Mouse (Mus musculus): ENCODE results near the gene E2f4. TPM values are rescaled to one million over a fixed set of nuclear protein-coding genes. Genes with fewer than 3 reads are reported as not detected.
"Not testable (repeated sequence)": the region's sequence is repeated elsewhere in the genome, so short reads cannot be mapped to it uniquely, and the experiment has no call there.

The E2f4 gene
- total RNA-seq, 2 experiments from 2014 or later: 18.7 to 22.3 TPM

DNA sequence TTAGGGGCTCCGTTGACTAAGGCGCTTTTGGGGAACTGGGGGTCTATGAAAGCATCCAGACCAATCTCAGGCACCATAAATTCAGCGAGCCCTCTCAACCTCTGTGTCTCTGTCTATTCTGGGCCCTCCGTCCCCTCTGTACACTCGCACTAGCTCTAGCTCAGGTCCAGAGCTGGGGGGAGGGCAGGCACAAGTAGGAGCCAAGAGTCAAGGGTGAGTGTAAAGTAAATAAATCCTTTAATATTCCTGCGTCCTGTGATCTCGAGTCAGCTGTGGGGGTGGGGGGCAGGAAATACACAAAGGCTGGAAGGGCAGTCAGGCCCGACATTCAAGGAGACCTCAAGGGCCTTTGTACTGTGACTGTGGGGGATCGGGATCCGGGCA lies 28.4 kb upstream of the E2f4 start:
- no peak for DNase-seq

DNA sequence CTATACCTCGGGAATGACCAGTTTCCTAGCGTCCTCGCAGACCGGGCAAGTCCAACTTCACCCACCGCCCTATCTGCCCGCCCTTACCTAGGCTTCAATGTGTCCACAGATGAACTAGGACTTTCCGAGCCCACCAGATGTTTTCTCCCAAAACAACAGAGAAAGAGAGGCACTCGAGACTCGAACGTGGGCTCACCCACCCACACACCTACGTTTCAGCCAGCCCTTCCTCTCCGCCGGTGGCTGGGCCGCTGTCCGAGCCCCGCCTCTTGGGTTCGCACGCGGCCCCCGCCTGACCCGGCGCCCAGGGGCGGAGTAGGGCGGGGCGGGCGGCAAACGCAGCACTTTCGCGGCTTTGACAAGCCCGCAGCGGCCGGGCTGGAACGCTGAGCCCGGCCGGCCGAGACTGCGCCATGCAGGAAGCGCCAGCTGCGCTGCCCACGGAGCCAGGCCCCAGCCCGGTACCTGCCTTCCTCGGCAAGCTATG lies 28.0 kb upstream of the E2f4 start, which contains the start of gene Hsf4:
Hsf4 (plus strand) TSS at position 341 of the 487 bp plus-strand sequence.
- peak; percentile 61 for DNase-seq

DNA sequence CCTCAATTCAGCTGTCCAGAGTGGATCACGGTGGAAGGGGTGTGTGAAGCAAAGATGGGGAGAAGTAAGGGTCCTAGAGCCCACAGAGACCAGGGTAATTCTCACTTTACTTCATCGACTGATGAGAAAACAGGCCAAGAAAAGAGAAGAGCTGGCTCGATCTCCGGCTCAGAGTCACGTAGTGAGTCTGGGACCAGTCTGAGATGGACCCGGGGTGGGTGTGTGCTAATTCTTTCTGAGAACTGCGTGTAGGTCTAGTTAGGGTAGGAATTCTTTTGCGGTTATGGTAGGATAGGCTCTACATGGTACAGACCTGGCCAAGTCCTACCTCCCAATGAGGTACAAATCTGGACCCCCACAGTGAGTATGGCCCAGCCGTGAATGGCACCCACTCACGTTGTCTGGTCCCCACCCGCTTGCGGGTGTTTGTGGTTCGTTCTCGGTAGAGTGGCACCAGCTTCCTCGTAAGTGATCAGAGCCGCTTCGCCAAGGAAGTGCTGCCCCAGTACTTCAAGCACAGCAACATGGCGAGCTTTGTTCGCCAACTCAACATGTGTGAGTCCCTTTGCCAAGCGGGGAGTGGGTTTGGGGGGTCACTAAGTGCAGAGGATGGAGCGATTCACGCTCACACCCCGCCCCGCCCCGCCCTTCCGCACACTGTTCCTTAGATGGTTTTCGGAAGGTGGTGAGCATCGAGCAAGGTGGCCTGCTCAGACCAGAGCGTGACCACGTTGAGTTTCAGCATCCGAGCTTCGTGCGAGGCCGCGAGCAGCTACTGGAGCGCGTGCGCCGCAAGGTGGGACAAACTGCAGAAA lies 27.2 kb upstream of the E2f4 start:
- no peak for DNase-seq

DNA sequence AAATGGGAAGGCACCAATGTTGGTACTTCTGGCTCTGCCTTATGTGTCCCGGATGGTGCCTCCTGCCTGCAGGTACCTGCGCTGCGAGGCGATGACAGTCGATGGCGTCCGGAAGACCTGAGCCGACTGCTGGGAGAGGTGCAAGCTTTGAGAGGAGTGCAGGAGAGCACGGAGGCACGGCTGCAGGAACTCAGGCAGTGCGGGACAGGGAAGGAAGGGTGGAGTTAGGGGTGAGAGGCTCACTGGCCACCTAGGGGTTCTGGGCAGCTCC lies 26.6 kb upstream of the E2f4 start:
- no peak for DNase-seq

DNA sequence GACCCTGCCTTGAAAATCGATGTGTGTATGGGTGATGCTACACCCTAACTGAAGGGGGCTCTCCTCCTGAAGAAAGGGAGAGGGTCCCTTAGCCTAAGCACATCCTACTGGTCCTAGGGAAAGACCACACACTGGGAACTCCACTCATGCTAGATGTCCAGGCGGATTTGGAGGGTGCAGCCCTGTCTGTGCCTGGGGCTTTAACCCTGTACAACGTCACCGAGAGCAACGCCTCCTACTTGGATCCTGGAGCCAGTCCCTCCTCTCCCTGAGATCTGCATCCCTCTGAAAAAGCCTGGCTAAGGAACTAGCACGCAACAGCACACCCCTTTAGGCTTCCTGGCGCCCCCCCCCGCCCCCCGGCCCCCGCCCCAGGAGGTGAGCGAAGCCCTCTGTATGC lies 22.1 kb upstream of the E2f4 start:
- DNase-seq: no peak

DNA sequence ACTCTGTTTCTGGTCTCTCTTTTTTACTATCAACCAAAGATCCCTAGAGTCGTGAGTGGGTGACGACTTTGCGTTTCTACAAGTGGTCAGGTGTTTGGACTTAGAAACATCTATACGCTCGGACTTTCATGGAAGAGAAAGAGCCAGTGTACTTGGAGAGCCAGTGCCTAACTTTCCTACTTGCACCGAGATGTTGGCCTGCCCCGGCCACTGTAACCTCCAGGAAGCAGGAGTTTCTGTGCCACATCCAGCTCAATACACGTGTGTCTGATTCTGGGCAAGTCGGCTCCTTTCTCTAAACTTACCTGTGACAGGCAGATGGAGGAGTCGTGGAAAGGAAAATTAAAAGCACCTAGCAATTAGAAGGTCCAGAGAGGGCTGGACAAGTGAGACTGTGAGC lies 21.6 kb upstream of the E2f4 start, which contains the start of gene Nol3:
Nol3 (plus strand) TSS at position 301 of the 400 bp plus-strand sequence.
- no peak for DNase-seq

DNA sequence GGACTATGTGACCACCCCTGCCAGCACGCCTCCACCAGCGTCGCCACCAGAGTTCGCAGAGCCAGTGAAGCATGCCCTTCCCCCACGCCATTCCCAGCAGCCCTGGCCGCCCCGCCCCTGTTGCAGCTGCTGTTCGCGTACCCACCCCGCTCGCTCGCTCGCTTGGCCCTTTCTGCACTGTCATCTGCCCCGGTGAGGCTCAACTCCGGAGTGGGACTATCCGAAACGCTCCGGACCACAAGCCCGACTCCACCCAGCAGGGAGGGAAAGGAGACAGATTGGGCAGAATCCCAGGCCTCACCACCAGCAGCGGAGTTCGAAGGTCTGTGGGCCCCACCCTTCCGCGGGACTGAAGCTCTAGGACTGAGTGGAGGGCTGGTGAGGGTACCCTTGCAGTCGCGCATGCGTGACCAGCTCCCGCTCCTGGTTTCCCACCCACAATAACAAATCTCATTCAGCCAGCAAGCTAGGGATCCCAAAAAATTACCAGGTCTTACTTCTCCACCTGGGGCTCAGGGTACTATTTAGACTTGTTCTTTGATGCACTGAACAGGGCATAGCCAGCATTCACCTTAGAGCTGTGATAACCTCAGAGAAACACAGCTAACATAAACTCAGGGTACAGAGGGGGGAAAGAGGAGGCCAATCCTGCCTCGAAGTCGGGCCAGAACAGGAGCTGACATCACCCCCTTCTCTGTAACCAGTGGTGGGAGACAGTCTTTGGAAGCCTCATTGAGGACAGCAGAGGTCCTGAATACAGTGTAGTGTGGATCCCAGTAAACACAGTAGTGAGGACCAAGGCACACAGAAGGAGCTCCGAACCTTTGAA lies 21.0 kb upstream of the E2f4 start:
- DNase-seq: peak; percentile 70

DNA sequence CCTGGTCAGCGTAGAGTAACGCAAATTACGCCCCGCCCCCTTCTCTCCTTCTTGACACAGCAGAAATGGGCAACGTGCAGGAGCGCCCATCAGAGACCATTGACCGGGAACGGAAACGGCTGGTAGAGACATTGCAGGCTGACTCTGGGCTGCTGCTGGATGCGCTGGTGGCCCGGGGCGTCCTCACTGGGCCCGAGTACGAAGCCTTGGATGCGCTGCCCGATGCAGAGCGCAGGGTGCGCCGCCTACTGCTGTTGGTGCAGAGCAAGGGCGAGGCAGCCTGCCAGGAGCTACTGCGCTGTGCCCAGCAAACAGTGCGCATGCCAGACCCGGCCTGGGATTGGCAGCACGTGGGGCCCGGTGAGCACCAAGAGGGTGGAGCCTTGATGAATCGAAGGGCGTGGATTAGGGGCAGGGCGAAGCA lies 18.5 kb upstream of the E2f4 start:
- peak; percentile 91 for DNase-seq

DNA sequence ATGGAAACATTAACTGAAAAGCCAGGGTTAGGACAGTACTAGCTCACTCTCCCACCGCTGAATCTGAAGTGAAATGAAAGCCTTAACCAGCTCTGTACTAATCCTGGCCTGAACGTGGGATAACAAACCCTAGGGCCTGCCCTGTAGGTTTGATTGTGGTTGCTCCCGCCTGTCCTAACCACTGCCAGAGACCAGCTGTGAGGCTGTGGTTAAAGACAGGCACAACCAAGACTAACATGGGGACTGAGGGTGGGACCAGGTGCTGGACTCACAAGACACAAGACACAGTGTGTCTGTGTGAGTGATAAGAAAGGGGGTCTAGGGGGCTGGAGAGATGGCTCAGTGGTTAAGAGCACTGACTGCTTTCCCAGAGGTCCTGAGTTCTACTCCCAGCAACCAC lies 16.9 kb upstream of the E2f4 start:
- no peak for DNase-seq

DNA sequence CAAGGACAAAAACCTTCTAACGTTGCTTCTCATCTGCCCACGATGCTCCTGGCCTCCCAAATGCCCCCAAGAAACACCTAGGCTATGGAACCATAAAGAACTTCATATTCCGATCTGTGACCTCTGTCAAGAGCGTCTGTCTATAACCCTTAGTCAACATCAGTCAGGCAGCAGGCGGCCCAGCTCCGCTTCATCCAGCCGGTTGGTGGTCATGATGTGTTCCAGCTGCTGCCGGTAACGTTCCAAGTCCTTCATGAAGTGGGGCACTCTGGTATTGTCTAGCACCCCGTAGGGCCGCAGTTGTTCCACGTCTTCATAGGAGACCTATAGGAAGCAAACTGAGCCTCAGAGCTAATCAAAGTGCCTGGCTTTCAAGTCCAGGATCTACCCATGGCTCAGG lies 15.6 kb upstream of the E2f4 start:
- DNase-seq: no peak

DNA sequence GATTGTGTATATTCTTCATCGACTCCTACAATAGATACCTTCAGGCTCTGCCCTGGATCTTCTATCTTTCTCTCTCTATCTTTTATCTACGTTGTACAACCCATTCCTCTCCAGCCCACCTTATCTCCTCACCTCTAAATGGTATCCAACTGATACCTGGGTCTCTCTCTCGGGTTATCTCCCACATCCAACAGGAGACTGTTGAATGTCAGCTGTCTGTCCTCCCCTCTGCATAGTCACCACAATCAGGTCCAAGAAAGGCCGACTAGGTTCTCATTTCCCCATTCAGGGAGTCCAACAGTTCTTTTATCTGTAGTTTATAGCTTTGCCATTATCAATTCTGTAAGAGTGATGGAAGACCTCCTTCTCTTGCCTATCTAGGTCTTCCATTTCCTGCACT lies 15.2 kb upstream of the E2f4 start:
- no peak for DNase-seq

DNA sequence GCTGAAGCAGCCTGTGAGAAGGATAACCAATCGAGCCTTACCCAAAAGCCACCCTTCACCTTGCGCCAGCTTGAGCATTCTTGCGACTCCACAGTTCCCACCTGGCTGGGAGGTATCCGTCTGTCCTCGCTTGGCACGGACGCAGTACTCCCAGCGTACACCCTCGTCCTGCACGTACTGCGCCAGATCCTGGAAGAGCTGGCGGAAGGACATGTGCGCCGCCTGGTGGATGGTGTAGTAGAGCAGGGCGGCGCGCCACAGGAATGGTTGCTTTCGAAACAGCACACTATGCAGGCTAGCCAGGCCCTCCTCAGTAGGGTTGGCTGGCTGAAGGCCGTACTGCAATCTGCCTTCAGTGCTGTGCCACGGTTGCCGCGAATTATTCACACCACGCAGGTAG lies 14.4 kb upstream of the E2f4 start:
- DNase-seq: peak; percentile 64

DNA sequence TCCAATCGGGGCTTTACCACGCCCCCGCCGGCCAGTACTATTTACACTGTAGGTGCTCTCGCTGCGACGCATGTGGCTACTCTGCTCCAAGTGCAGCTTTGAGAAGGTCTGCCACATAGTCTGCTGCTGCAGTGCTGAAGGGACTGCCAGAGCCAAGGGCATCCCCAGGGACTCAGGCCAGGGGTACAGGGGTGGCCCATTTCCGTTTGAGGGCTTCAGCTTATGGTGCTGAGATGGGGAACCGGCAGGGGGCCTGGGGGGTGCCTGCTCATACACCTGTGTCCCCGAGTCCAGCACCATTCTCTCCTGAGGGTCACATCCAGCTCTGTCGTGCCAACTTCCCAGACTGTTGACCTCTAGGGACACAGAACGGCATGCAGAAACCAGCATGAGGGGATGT lies 11.9 kb upstream of the E2f4 start:
- no peak for DNase-seq

DNA sequence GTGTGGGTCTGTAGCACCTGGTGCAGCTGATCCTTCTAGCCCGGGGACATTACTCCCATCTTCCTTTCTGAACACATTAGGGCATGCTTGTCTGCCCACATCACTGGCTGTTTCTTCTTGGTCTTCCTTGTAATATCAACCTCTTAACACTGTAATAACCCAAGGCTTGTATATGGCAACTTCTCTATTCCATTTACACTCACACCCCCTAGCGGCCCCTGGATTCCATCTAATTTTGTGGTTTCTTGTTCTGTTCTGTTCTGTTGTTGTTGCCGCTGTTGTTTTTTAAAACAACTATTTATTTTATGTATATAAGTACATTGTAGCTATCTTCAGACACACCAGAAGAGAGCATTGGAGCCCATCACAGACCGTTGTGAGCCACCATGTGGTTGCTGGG lies 10.6 kb upstream of the E2f4 start:
- DNase-seq: no peak

DNA sequence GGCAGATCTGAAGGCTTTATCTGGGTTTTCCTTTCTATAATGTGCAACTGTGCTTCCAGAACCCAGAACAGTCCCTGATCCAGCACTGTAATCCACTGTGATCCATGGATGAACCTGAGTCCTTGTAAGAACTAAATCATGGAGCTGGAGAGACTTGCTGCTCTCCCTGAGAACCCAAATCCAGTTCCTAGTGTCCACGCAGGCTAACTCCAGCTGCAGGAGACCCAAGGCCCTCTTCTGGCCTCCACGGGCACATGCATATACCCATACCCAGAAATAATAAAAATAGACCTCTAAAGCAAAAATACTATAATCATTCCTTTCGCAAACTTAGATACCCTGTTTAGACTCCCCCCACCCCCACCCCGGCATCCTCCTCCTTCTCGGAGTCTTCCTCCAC lies 9.2 kb upstream of the E2f4 start:
- no peak for DNase-seq

DNA sequence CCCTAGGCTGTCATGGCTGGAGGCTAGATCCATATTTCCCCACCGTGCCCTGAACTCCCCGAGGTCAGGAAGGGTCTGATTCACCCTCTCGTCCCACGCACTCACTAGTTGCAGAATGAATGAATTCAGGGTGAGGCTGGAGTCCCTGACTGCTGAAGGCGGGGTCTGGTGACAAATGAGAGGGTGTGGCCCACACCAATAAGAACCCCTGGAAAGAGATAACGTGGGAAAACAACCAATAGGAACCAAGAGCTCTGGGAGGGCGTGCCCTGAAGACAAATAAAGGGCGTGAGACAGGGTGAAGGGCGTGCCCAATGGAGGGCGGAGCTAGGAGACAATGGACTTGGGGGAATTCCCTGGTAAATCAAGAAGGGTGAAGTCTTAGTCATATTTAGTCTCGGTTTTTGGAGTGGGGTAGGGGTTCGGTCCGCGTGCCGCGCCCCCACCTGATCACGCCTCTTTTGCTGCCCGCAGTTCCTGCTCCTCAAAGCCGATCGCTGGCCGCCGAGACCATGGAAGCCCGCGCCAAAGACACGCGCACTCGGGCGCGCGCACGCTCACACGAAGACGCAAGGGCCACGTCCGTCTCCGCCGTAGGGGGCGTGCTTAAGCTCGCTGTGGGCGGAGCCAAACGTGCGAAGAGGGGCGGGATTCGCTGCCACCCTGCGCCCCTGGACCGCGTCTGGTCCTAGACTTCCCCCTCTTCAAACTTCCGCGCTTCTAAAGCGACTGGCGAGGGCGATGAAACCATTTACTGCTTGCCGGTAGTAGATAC lies 8.3 kb upstream of the E2f4 start:
- DNase-seq: peak; percentile 93

DNA sequence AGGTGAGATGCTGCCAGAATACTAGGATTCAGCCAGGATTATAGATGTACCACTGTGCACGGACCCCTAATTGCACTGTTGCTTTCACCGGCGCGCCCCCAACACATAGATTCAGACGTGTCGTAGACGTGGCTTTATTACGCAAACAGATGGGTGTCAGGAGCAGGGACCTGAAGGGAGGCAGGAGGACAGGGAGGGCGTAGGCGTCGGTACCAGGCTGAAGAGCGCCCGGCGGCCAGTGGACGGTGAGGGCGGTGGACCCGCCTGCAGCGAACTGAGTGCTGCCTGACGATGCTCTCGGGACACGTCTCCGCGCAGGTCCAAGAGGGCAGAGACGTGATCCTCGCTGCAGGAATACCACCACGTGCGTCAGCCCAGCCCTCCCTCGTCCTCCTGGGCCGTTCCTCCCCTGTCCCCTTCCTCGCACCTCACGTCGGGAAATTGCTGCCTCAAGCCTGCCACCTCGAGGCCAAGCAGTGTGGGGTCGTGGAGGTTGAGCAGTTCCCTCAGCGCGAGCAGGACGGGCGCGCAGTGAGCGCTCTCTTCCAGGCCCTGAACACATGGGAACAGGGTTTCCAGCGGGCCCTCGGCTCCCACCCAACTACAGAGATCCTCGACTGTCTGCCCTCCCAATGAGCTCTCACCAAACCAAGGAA lies 7.5 kb upstream of the E2f4 start, which contains the start of gene 4931428F04Rik:
4931428F04Rik (minus strand) TSS at position 60 of the 656 bp plus-strand sequence.
- DNase-seq: peak; percentile 43

DNA sequence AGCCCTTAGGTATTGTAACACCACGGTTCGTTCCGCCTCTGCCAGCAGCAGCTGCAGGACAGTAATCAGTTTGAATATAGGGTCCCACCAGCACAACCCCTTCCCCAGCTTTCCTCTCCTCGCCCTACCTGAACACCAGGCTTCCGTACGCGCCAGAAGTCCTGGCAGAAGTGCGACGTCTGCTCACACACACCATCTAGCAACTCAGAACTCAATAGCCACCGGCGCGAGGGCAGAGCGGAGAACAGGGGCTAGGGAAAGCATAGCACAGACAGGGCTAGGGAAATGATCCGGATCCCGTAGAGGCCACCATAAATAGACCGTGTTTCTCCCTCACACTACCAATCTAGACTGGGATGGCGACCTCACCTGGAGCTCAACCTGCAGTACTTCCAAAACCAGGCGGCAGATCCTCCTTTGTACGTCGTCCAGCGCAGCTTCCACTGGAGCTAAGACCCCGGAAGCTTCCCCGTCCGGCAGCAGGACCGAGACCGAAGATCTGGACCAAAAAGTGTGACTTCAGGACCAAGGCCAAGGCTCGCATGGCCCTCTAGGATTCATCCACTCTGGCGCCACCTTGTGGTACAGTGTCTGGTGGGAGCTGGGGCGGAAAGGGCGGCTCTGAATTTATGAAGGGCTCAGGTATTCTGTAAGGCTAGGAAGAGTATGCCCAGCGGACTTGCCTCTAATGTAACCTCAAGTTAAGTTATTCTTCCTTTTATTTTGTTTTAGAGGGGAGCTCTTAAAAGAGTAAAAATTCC lies 6.7 kb upstream of the E2f4 start:
- peak; percentile 99 for DNase-seq

DNA sequence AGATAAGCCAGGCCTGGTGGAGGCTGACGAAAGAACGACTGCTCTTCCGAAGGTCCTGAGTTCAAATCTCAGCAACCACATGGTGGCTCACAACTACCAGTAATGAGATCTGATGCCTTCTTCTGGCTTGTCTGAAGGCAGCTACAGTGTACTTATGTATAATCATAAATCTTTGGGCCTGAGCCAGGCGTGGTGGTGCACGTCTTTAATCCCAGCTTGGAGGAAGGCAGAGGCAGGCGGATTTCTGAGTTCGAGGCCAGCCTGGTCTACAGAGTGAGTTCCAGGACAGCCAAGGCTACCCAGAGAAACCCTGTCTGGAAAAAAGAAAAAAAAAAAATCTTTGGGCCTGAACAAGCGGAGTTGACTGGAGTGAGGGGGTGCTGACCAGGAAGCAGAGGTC lies 6.1 kb upstream of the E2f4 start:
- not testable (repeated sequence) for DNase-seq

DNA sequence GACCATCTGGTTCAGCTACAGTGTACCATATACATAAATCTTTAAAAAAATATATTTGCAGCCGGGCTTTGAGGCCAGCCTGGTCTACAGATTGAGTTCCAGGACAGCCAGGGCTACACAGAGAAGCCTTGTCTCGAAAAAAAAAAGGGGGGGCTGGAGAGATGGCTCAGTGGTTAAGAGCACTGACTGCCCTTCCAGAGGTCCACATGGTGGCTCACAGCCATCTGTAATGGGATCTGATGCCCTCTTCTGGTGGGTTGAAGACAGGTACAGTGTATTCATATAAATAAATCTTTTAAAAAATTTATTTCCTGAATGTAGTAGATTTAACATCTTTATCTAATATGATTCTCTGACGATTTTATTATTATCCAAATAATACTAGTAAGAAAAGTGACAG lies 5.7 kb upstream of the E2f4 start:
- not testable (repeated sequence) for DNase-seq

DNA sequence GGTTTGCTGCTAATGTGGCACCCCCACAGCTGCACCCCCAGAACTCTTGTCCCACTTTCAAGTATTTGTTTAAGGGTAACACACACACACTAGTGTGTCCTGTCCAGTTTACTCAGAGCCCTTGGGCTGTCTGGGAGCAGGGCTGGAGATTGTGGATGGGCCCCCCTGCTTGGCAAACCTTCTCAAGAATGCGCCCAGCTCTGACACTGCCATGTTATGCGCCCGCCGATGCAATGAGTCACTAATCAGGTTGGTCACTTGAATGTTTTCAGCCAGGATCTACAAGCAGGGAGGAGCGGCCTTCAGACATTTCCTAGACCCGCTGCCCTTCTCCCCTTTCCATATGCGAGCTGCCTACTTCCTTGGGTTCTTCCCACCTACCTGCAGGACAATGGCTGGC lies 5.0 kb upstream of the E2f4 start:
- DNase-seq: no peak

Data from gastrocnemius, postnatal 10 days (tissue).